Mouse (Mus musculus): ENCODE results near the gene Tpk1. TPM values are rescaled to one million over a fixed set of nuclear protein-coding genes. Genes with fewer than 3 reads are reported as not detected.
A peak's percentile ranks its signal among the peaks of the same experiment; 100 is the strongest.

The Tpk1 gene
- polyA plus RNA-seq, 1 experiment from 2014 or later, result 8.0 TPM

GRCm38 (mm10) chr6:43674986-43675760 is 9.1 kb upstream of the Tpk1 start:
- Histone ChIP-seq H3K4me2 (ENCODE audit: low read depth, low read length) (no peak overlapping the region), H3K9me3 (replicated peaks; ENCODE audit: control insufficient read depth, low read length) (no peaks in the 10 kb centered on the region), H3K4me1 (ENCODE audit: control insufficient read depth, insufficient read depth, low read length) (no peaks in the 10 kb centered on the region), H3K9ac (replicated peaks; ENCODE audit: low read length) (no peak overlapping the region), H3K27ac (replicated peaks; ENCODE audit: low read depth, low read length) (no peak overlapping the region), H3K27me3 (ENCODE audit: control insufficient read depth, insufficient read depth, low read length) (no peaks in the 10 kb centered on the region), H3K4me3 (ENCODE audit: low read depth, low read length) (no peak overlapping the region), H3K36me3 (replicated peaks; ENCODE audit: control insufficient read depth, insufficient read depth, low read depth, low read length) (no peaks in the 10 kb centered on the region)
- 71% methylated on average over 3 of the region's 3 CpGs for WGBS
- ATAC-seq (replicated peaks; ENCODE audit: insufficient number of reproducible peaks, low FRiP score, low TSS enrichment, low read depth) (no peak), DNase-seq (ENCODE audit: low spot score) (no peak)

GRCm38 (mm10) chr6:43670939-43671338 is 4.9 kb upstream of the Tpk1 start:
- ATAC-seq (replicated peaks; ENCODE audit: insufficient number of reproducible peaks, low FRiP score, low TSS enrichment, low read depth) (no peak), DNase-seq (ENCODE audit: low spot score) (no peak)
- no peaks in the 10 kb centered on the region for H3K36me3 ChIP-seq (replicated peaks; ENCODE audit: control insufficient read depth, insufficient read depth, low read depth, low read length)
- H3K9ac ChIP-seq (replicated peaks; ENCODE audit: low read length), result no peak overlapping the region
- H3K4me3 ChIP-seq (ENCODE audit: low read depth, low read length), result no peak overlapping the region
- H3K4me2 ChIP-seq (ENCODE audit: low read depth, low read length), result no peak overlapping the region
- no peak overlapping the region for H3K27ac ChIP-seq (replicated peaks; ENCODE audit: low read depth, low read length)
- no peaks in the 10 kb centered on the region for H3K9me3 ChIP-seq (replicated peaks; ENCODE audit: control insufficient read depth, low read length)
- 86% methylated on average over 2 of the region's 2 CpGs for WGBS
- H3K27me3 ChIP-seq (ENCODE audit: control insufficient read depth, insufficient read depth, low read length), result no peaks in the 10 kb centered on the region
- H3K4me1 ChIP-seq (ENCODE audit: control insufficient read depth, insufficient read depth, low read length), result no peaks in the 10 kb centered on the region

GRCm38 (mm10) chr6:43667681-43668080 is 1.6 kb upstream of the Tpk1 start:
- no peaks in the 10 kb centered on the region for H3K9me3 ChIP-seq (replicated peaks; ENCODE audit: control insufficient read depth, low read length)
- H3K4me3 ChIP-seq (ENCODE audit: low read depth, low read length), result no peak overlapping the region
- WGBS, result 89% methylated on average over 2 of the region's 2 CpGs
- no peak overlapping the region for H3K9ac ChIP-seq (replicated peaks; ENCODE audit: low read length)
- H3K27me3 ChIP-seq (ENCODE audit: control insufficient read depth, insufficient read depth, low read length), result no peaks in the 10 kb centered on the region
- DNase-seq (ENCODE audit: low spot score) (no peak), ATAC-seq (replicated peaks; ENCODE audit: insufficient number of reproducible peaks, low FRiP score, low TSS enrichment, low read depth) (no peak)
- H3K4me1 ChIP-seq (ENCODE audit: control insufficient read depth, insufficient read depth, low read length), result no peaks in the 10 kb centered on the region
- H3K4me2 ChIP-seq (ENCODE audit: low read depth, low read length), result no peak overlapping the region
- no peaks in the 10 kb centered on the region for H3K36me3 ChIP-seq (replicated peaks; ENCODE audit: control insufficient read depth, insufficient read depth, low read depth, low read length)
- no peak overlapping the region for H3K27ac ChIP-seq (replicated peaks; ENCODE audit: low read depth, low read length)

GRCm38 (mm10) chr6:43666611-43667400 is 728 bp upstream of the Tpk1 start:
- H3K27me3 ChIP-seq (ENCODE audit: control insufficient read depth, insufficient read depth, low read length), result no peaks in the 10 kb centered on the region
- peak overlapping the region; percentile 38; the same call in 1 of the 2 replicates for H3K4me2 ChIP-seq (ENCODE audit: low read depth, low read length)
- ATAC-seq (replicated peaks; ENCODE audit: insufficient number of reproducible peaks, low FRiP score, low TSS enrichment, low read depth), result no peak
- H3K9ac ChIP-seq (replicated peaks; ENCODE audit: low read length), result peak overlapping the region; percentile 82; the same call in 1 of the 2 replicates
- no peaks in the 10 kb centered on the region for H3K4me1 ChIP-seq (ENCODE audit: control insufficient read depth, insufficient read depth, low read length)
- no peak overlapping the region for H3K27ac ChIP-seq (replicated peaks; ENCODE audit: low read depth, low read length)
- no peak overlapping the region for H3K4me3 ChIP-seq (ENCODE audit: low read depth, low read length)
- DNase-seq (ENCODE audit: low spot score), result no peak
- WGBS, result 81% methylated on average over 7 of the region's 7 CpGs
- H3K36me3 ChIP-seq (replicated peaks; ENCODE audit: control insufficient read depth, insufficient read depth, low read depth, low read length), result no peaks in the 10 kb centered on the region
- H3K9me3 ChIP-seq (replicated peaks; ENCODE audit: control insufficient read depth, low read length), result no peaks in the 10 kb centered on the region

- no peaks in the 10 kb centered on the region for H3K36me3 ChIP-seq (replicated peaks; ENCODE audit: control insufficient read depth, insufficient read depth, low read depth, low read length)
- no peaks in the 10 kb centered on the region for H3K9me3 ChIP-seq (replicated peaks; ENCODE audit: control insufficient read depth, low read length)
- no peak for DNase-seq (ENCODE audit: low spot score)
- no peak for ATAC-seq (replicated peaks; ENCODE audit: insufficient number of reproducible peaks, low FRiP score, low TSS enrichment, low read depth)
- H3K4me2 ChIP-seq (ENCODE audit: low read depth, low read length), result no peak overlapping the region
- no peaks in the 10 kb centered on the region for H3K27me3 ChIP-seq (ENCODE audit: control insufficient read depth, insufficient read depth, low read length)
- no peaks in the 10 kb centered on the region for H3K4me1 ChIP-seq (ENCODE audit: control insufficient read depth, insufficient read depth, low read length)
- H3K4me3 ChIP-seq (ENCODE audit: low read depth, low read length), result no peak overlapping the region
- H3K9ac ChIP-seq (replicated peaks; ENCODE audit: low read length), result no peak overlapping the region
- no peak overlapping the region for H3K27ac ChIP-seq (replicated peaks; ENCODE audit: low read depth, low read length)
- WGBS, result 87% methylated on average over 2 of the region's 2 CpGs
These were observed 4.3 kb downstream of the Tpk1 start for GRCm38 (mm10) chr6:43661822-43662221.

- DNase-seq (ENCODE audit: low spot score) (no peak), ATAC-seq (replicated peaks; ENCODE audit: insufficient number of reproducible peaks, low FRiP score, low TSS enrichment, low read depth) (no peak)
- Histone ChIP-seq H3K27me3 (ENCODE audit: control insufficient read depth, insufficient read depth, low read length) (no peaks in the 10 kb centered on the region), H3K27ac (replicated peaks; ENCODE audit: low read depth, low read length) (no peak overlapping the region), H3K4me2 (ENCODE audit: low read depth, low read length) (no peak overlapping the region), H3K4me3 (ENCODE audit: low read depth, low read length) (no peak overlapping the region), H3K36me3 (replicated peaks; ENCODE audit: control insufficient read depth, insufficient read depth, low read depth, low read length) (no peaks in the 10 kb centered on the region), H3K4me1 (ENCODE audit: control insufficient read depth, insufficient read depth, low read length) (no peaks in the 10 kb centered on the region), H3K9ac (replicated peaks; ENCODE audit: low read length) (no peak overlapping the region), H3K9me3 (replicated peaks; ENCODE audit: control insufficient read depth, low read length) (no peaks in the 10 kb centered on the region)
- 83% methylated on average over 4 of the region's 4 CpGs for WGBS
These were observed 7.8 kb downstream of the Tpk1 start for GRCm38 (mm10) chr6:43658290-43658689.

GRCm38 (mm10) chr6:43657845-43658244 is 8.2 kb downstream of the Tpk1 start:
- no peak for ATAC-seq (replicated peaks; ENCODE audit: insufficient number of reproducible peaks, low FRiP score, low TSS enrichment, low read depth)
- no peaks in the 10 kb centered on the region for H3K4me1 ChIP-seq (ENCODE audit: control insufficient read depth, insufficient read depth, low read length)
- no peaks in the 10 kb centered on the region for H3K9me3 ChIP-seq (replicated peaks; ENCODE audit: control insufficient read depth, low read length)
- H3K4me2 ChIP-seq (ENCODE audit: low read depth, low read length), result no peak overlapping the region
- WGBS, result 86% methylated on average over 3 of the region's 3 CpGs
- H3K4me3 ChIP-seq (ENCODE audit: low read depth, low read length), result no peak overlapping the region
- H3K9ac ChIP-seq (replicated peaks; ENCODE audit: low read length), result no peak overlapping the region
- H3K27me3 ChIP-seq (ENCODE audit: control insufficient read depth, insufficient read depth, low read length), result no peaks in the 10 kb centered on the region
- no peaks in the 10 kb centered on the region for H3K36me3 ChIP-seq (replicated peaks; ENCODE audit: control insufficient read depth, insufficient read depth, low read depth, low read length)
- H3K27ac ChIP-seq (replicated peaks; ENCODE audit: low read depth, low read length), result no peak overlapping the region
- no peak for DNase-seq (ENCODE audit: low spot score)

- ATAC-seq (replicated peaks; ENCODE audit: insufficient number of reproducible peaks, low FRiP score, low TSS enrichment, low read depth), result no peak
- Histone ChIP-seq H3K4me3 (ENCODE audit: low read depth, low read length) (no peak overlapping the region), H3K27me3 (ENCODE audit: control insufficient read depth, insufficient read depth, low read length) (no peaks in the 10 kb centered on the region), H3K4me1 (ENCODE audit: control insufficient read depth, insufficient read depth, low read length) (no peaks in the 10 kb centered on the region), H3K36me3 (replicated peaks; ENCODE audit: control insufficient read depth, insufficient read depth, low read depth, low read length) (no peaks in the 10 kb centered on the region), H3K4me2 (ENCODE audit: low read depth, low read length) (no peak overlapping the region), H3K9ac (replicated peaks; ENCODE audit: low read length) (no peak overlapping the region), H3K9me3 (replicated peaks; ENCODE audit: control insufficient read depth, low read length) (no peaks in the 10 kb centered on the region), H3K27ac (replicated peaks; ENCODE audit: low read depth, low read length) (no peak overlapping the region)
- 88% methylated on average over 8 of the region's 8 CpGs for WGBS
- DNase-seq (ENCODE audit: low spot score), result no peak
These were observed 11.1 kb downstream of the Tpk1 start for GRCm38 (mm10) chr6:43654876-43655456.

Measured in embryonic facial prominence, embryonic 11.5 days (tissue).